Mouse (Mus musculus) liver, adult 2 months (tissue): ENCODE measurements around the gene Gemin7.

Source experiments
- CTCF ChIP-seq: fragments of 200-500 bp; IDR thresholded peaks from 2 replicates; pipeline ENCODE4 v1.5.1; 2011; ENCODE audit warnings: low read depth, low read length, control low read depth
- POLR2A ChIP-seq: fragments of 200-500 bp; IDR thresholded peaks from 2 replicates; pipeline ENCODE4 v1.6.1; 2011; ENCODE audit warnings: low read length, control low read depth; ENCODE audit not compliant: insufficient read depth; ENCODE audit errors: extremely low read depth

GRCm38 (mm10) chr7:19560491-19561260 is 16.7 kb downstream of the Gemin7 start:
- TF ChIP-seq CTCF (no peak), POLR2A (no peak)
